Mouse (Mus musculus) forebrain, embryonic 16.5 days (tissue): Measurements from ENCODE around the gene Trex1. TPM values are rescaled to one million over a fixed set of nuclear protein-coding genes. Genes with fewer than 3 reads are reported as not detected.
A peak's percentile ranks its signal among the peaks of the same experiment; 100 is the strongest.

Experiments used
- ATAC-seq: fragments of 200-750 bp; cut with Nextera tagmentation; 2 replicates; pipeline ENCODE4 v1.8.0; 2017; ENCODE audit warnings: mild to moderate bottlenecking, moderate library complexity
- H3K27ac ChIP-seq: fragments of 300-500 bp; sonication (generic); 2 replicates; pipeline ENCODE4 v1.5.1; 2014; ENCODE audit warnings: low read length, control low read depth
- H3K27me3 ChIP-seq: fragments of 300-500 bp; sonication (generic); replicated peaks from 2 replicates; pipeline ENCODE4 v1.6.1; 2014; ENCODE audit warnings: low read length; ENCODE audit not compliant: control insufficient read depth, insufficient read depth
- H3K36me3 ChIP-seq: fragments of 300-500 bp; sonication (generic); 2 replicates; pipeline ENCODE4 v1.6.1; 2014; ENCODE audit not compliant: control insufficient read depth, insufficient read depth
- H3K4me1 ChIP-seq: fragments of 300-500 bp; sonication (generic); replicated peaks from 2 replicates; pipeline ENCODE4 v1.6.1; 2014; ENCODE audit warnings: low read length; ENCODE audit not compliant: control insufficient read depth, insufficient read depth
- H3K4me2 ChIP-seq: fragments of 300-500 bp; sonication (generic); 2 replicates; pipeline ENCODE4 v1.6.1; 2014; ENCODE audit warnings: mild to moderate bottlenecking, low read length, control low read depth
- H3K4me3 ChIP-seq: fragments of 300-500 bp; sonication (generic); replicated peaks from 2 replicates; pipeline ENCODE4 v1.5.1; 2014; ENCODE audit warnings: mild to moderate bottlenecking, low read length, control low read depth
- H3K9ac ChIP-seq: fragments of 300-500 bp; sonication (generic); replicated peaks from 2 replicates; pipeline ENCODE4 v1.6.1; 2014; ENCODE audit warnings: low read depth, low read length, control low read depth
- H3K9me3 ChIP-seq: fragments of 300-500 bp; sonication (generic); 2 replicates; pipeline ENCODE4 v1.6.1; 2016; ENCODE audit warnings: low read length; ENCODE audit not compliant: control insufficient read depth
- WGBS: fragments of 180-500 bp; shearing (Covaris S2); extraction: QIAGEN DNeasy Blood & Tissue Kit; methylation state at CpG from one replicate; pipeline ENCODE4 v1.1.7; 2014; 5-methylcytosine and 5-hydroxymethylcytosine counted together
- polyA plus RNA-seq: library from polyadenylated mRNA; unstranded; fragments of >200 nt; fragmentation: Nextera tagmentation; extraction: Ambion mirVana; gene quantifications from 2 replicates; pipeline ENCODE4 v1.2.1, GENCODE M21; 2015

The Trex1 gene
- 16.1 and 17.9 TPM in 2 replicates for polyA plus RNA-seq

GRCm38 (mm10) chr9:109059136-109059903 is at the start of gene Trex1:
Trex1 (minus strand) TSS chr9:109059734.
- peak within 1 kb of the TSS; percentile 45 for H3K4me3 ChIP-seq
- 19% methylated on average over 15 of the region's 15 CpGs for WGBS
- no peaks in the 10 kb centered on the region for H3K9me3 ChIP-seq
- H3K4me1 ChIP-seq: peaks cover 17% of the 10 kb centered on the region
- H3K36me3 ChIP-seq: peaks cover 23% of the 10 kb centered on the region
- ATAC-seq: peak; percentile 66
- peak within 1 kb of the TSS; percentile 68 for H3K4me2 ChIP-seq
- peak within 1 kb of the TSS; percentile 75 for H3K9ac ChIP-seq
- peak within 1 kb of the TSS; percentile 80 for H3K27ac ChIP-seq
- no peaks in the 10 kb centered on the region for H3K27me3 ChIP-seq

- Histone ChIP-seq H3K36me3 (peaks cover 42% of the 10 kb centered on the region), H3K4me2 (no peak overlapping the region)
These were observed 47.8 kb upstream of the Trex1 start for GRCm38 (mm10) chr9:109107341-109107740.

GRCm38 (mm10) chr9:109105648-109106047 is 46.1 kb upstream of the Trex1 start:
- H3K9me3 ChIP-seq: no peaks in the 10 kb centered on the region
- no peak overlapping the region for H3K4me2 ChIP-seq
- H3K4me3 ChIP-seq: no peak overlapping the region
- H3K4me1 ChIP-seq: 0 out of 2 replicates have a peak, but pooled peaks cover 3% of the 10 kb centered on the region
- H3K9ac ChIP-seq: no peak overlapping the region
- H3K36me3 ChIP-seq: peaks cover 41% of the 10 kb centered on the region
- no peaks in the 10 kb centered on the region for H3K27me3 ChIP-seq
- 94% methylated on average over 12 of the region's 12 CpGs for WGBS
- ATAC-seq: no peak
- no peak overlapping the region for H3K27ac ChIP-seq

More at GRCm38 (mm10) chr9:109107341-109107740, 47.8 kb upstream of the Trex1 start:
- Histone ChIP-seq H3K9me3 (no peaks in the 10 kb centered on the region), H3K4me3 (no peak overlapping the region), H3K9ac (no peak overlapping the region), H3K27ac (no peak overlapping the region), H3K27me3 (no peaks in the 10 kb centered on the region), H3K4me1 (0 out of 2 replicates have a peak, but pooled peaks cover 3% of the 10 kb centered on the region)
- no peak for ATAC-seq
- 76% methylated on average over 5 of the region's 6 CpGs for WGBS

GRCm38 (mm10) chr9:109105011-109105410 is 45.5 kb upstream of the Trex1 start:
- H3K4me2 ChIP-seq: no peak overlapping the region
- 0 out of 2 replicates have a peak, but pooled peaks cover 3% of the 10 kb centered on the region for H3K4me1 ChIP-seq
- H3K9me3 ChIP-seq: no peaks in the 10 kb centered on the region
- ATAC-seq: no peak
- H3K36me3 ChIP-seq: peaks cover 37% of the 10 kb centered on the region
- H3K27me3 ChIP-seq: no peaks in the 10 kb centered on the region
- H3K27ac ChIP-seq: no peak overlapping the region
- no peak overlapping the region for H3K4me3 ChIP-seq
- H3K9ac ChIP-seq: no peak overlapping the region
- 53% methylated on average over 12 of the region's 12 CpGs for WGBS

GRCm38 (mm10) chr9:109104083-109104482 is 44.5 kb upstream of the Trex1 start:
- no peak for ATAC-seq
- no peaks in the 10 kb centered on the region for H3K27me3 ChIP-seq
- no peaks in the 10 kb centered on the region for H3K9me3 ChIP-seq
- H3K4me2 ChIP-seq: no peak overlapping the region
- no peak overlapping the region for H3K9ac ChIP-seq
- H3K36me3 ChIP-seq: peaks cover 29% of the 10 kb centered on the region
- H3K4me3 ChIP-seq: no peak overlapping the region
- H3K4me1 ChIP-seq: peaks cover 9% of the 10 kb centered on the region
- 91% methylated on average over 9 of the region's 9 CpGs for WGBS
- H3K27ac ChIP-seq: no peak overlapping the region

GRCm38 (mm10) chr9:109103250-109103649 is 43.7 kb upstream of the Trex1 start:
- Histone ChIP-seq H3K9me3 (no peaks in the 10 kb centered on the region), H3K4me2 (no peak overlapping the region), H3K4me3 (no peak overlapping the region), H3K27me3 (no peaks in the 10 kb centered on the region), H3K9ac (no peak overlapping the region), H3K4me1 (peaks cover 17% of the 10 kb centered on the region), H3K36me3 (peaks cover 21% of the 10 kb centered on the region), H3K27ac (no peak overlapping the region)
- 78% methylated on average over 7 of the region's 7 CpGs for WGBS
- no peak for ATAC-seq

- no peaks in the 10 kb centered on the region for H3K27me3 ChIP-seq
- H3K4me1 ChIP-seq: peaks cover 24% of the 10 kb centered on the region
- 95% methylated on average over 3 of the region's 3 CpGs for WGBS
- no peak for ATAC-seq
- no peak overlapping the region for H3K4me3 ChIP-seq
- no peaks in the 10 kb centered on the region for H3K9me3 ChIP-seq
- peaks cover 20% of the 10 kb centered on the region for H3K36me3 ChIP-seq
- no peak overlapping the region for H3K9ac ChIP-seq
- no peak overlapping the region for H3K27ac ChIP-seq
- H3K4me2 ChIP-seq: no peak overlapping the region
These were observed 43.0 kb upstream of the Trex1 start for GRCm38 (mm10) chr9:109102541-109102940.

GRCm38 (mm10) chr9:109101933-109102445 is 42.5 kb upstream of the Trex1 start:
- Histone ChIP-seq H3K36me3 (peaks cover 20% of the 10 kb centered on the region), H3K4me3 (no peak overlapping the region), H3K27me3 (no peaks in the 10 kb centered on the region), H3K4me2 (no peak overlapping the region), H3K27ac (no peak overlapping the region), H3K9me3 (no peaks in the 10 kb centered on the region), H3K4me1 (peaks cover 30% of the 10 kb centered on the region), H3K9ac (no peak overlapping the region)
- WGBS: 95% methylated on average over 5 of the region's 5 CpGs
- no peak for ATAC-seq

GRCm38 (mm10) chr9:109100307-109100928 is 40.9 kb upstream of the Trex1 start:
- Histone ChIP-seq H3K9ac (no peak overlapping the region), H3K36me3 (peaks cover 9% of the 10 kb centered on the region), H3K27me3 (no peaks in the 10 kb centered on the region), H3K27ac (no peak overlapping the region), H3K4me3 (no peak overlapping the region), H3K4me1 (peaks cover 36% of the 10 kb centered on the region), H3K9me3 (no peaks in the 10 kb centered on the region), H3K4me2 (no peak overlapping the region)
- WGBS: 90% methylated on average over 20 of the region's 20 CpGs
- no peak for ATAC-seq
